Mouse (Mus musculus): ENCODE results near the gene Pelo. TPM values are rescaled to one million over a fixed set of nuclear protein-coding genes. Genes with fewer than 3 reads are reported as not detected.
A peak's percentile ranks its signal among the peaks of the same experiment; 100 is the strongest.

Pelo gene
- total and polyA plus RNA-seq, 2 experiments from 2014 or later, result 7.8 to 30.2 TPM

- H3K27ac ChIP-seq (ENCODE audit: low read depth), result peak overlapping the region; percentile 93
- peaks cover 36% of the 10 kb centered on the region for H3K4me1 ChIP-seq (ENCODE audit: control insufficient read depth, insufficient read depth)
- ATAC-seq (ENCODE audit: insufficient read depth, low read depth) (no peak), DNase-seq (ENCODE audit: low spot score) (no peak)
- H3K4me2 ChIP-seq (ENCODE audit: low read depth, low read length), result peak overlapping the region; percentile 92
- peaks cover 13% of the 10 kb centered on the region for H3K36me3 ChIP-seq (replicated peaks; ENCODE audit: control insufficient read depth, insufficient read depth, low read length)
- H3K27me3 ChIP-seq (ENCODE audit: control insufficient read depth, insufficient read depth, low read length), result no peaks in the 10 kb centered on the region
- H3K9me3 ChIP-seq (replicated peaks; ENCODE audit: control insufficient read depth, low read length), result no peaks in the 10 kb centered on the region
- TF ChIP-seq EP300 (IDR thresholded peaks at IDR 0.05; ENCODE audit: low read depth), result no peak
- no peak for TF ChIP-seq CTCF (IDR thresholded peaks at IDR 0.05; ENCODE audit: low read depth)
- peak overlapping the region; percentile 67 for H3K4me3 ChIP-seq (ENCODE audit: low read depth, low read length)
- 27% methylated on average over 11 of the region's 11 CpGs for WGBS
- peak overlapping the region; percentile 73 for H3K9ac ChIP-seq (replicated peaks; ENCODE audit: low read depth, low read length)
These were observed 979 bp downstream of the Pelo start for GRCm38 (mm10) chr13:115089020-115089394.

- H3K4me1 ChIP-seq (ENCODE audit: control insufficient read depth, insufficient read depth), result peaks cover 23% of the 10 kb centered on the region
- H3K36me3 ChIP-seq (replicated peaks; ENCODE audit: control insufficient read depth, insufficient read depth, low read length), result peaks cover 25% of the 10 kb centered on the region
- H3K27me3 ChIP-seq (ENCODE audit: control insufficient read depth, insufficient read depth, low read length), result no peaks in the 10 kb centered on the region
- H3K4me3 ChIP-seq (ENCODE audit: low read depth, low read length), result no peak overlapping the region
- no peak for DNase-seq (ENCODE audit: low spot score)
- H3K9ac ChIP-seq (replicated peaks; ENCODE audit: low read depth, low read length), result no peak overlapping the region
- TF ChIP-seq EP300 (IDR thresholded peaks at IDR 0.05; ENCODE audit: low read depth) (no peak), CTCF (IDR thresholded peaks at IDR 0.05; ENCODE audit: low read depth) (no peak)
- WGBS, result 70% methylated on average over 6 of the region's 6 CpGs
- H3K27ac ChIP-seq (ENCODE audit: low read depth), result no peak overlapping the region
- no peak for ATAC-seq (ENCODE audit: insufficient read depth, low read depth)
- H3K9me3 ChIP-seq (replicated peaks; ENCODE audit: control insufficient read depth, low read length), result no peaks in the 10 kb centered on the region
- no peak overlapping the region for H3K4me2 ChIP-seq (ENCODE audit: low read depth, low read length)
These were observed 4.0 kb downstream of the Pelo start for GRCm38 (mm10) chr13:115085974-115086373.

DNA sequence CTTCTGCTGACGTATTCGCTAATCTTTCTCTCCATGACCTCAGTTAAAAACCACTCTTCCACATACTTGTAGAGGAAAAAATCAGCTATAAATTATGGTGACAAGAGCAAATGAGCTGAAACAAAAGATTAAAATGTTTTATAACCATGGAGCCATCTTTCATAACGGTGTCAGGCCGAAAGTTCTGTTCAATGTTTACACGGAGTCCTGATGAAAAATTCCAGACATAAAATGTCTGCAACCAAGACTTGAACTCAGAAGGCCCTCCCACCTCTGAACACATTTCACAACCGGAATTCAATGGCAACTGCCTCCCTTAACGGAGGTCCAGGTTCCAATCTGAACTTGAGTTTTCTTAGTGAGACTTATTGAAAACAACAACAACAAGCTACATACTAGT, 7.6 kb downstream of the Pelo start:
- DNase-seq (ENCODE audit: low spot score), result no peak
- 75% methylated on average over 7 of the region's 7 CpGs for WGBS
- ATAC-seq (ENCODE audit: insufficient read depth, low read depth), result no peak
- peaks cover 15% of the 10 kb centered on the region; the same call in 1 of the 2 replicates for H3K36me3 ChIP-seq (replicated peaks; ENCODE audit: control insufficient read depth, insufficient read depth, low read length)
- H3K27ac ChIP-seq (ENCODE audit: low read depth), result no peak overlapping the region
- H3K4me3 ChIP-seq (ENCODE audit: low read depth, low read length), result no peak overlapping the region
- H3K27me3 ChIP-seq (ENCODE audit: control insufficient read depth, insufficient read depth, low read length), result no peaks in the 10 kb centered on the region
- H3K9me3 ChIP-seq (replicated peaks; ENCODE audit: control insufficient read depth, low read length), result no peaks in the 10 kb centered on the region
- H3K4me2 ChIP-seq (ENCODE audit: low read depth, low read length), result no peak overlapping the region
- TF ChIP-seq EP300 (IDR thresholded peaks at IDR 0.05; ENCODE audit: low read depth) (no peak), CTCF (IDR thresholded peaks at IDR 0.05; ENCODE audit: low read depth) (no peak)
- H3K9ac ChIP-seq (replicated peaks; ENCODE audit: low read depth, low read length), result no peak overlapping the region
- H3K4me1 ChIP-seq (ENCODE audit: control insufficient read depth, insufficient read depth), result peaks cover 13% of the 10 kb centered on the region

DNA sequence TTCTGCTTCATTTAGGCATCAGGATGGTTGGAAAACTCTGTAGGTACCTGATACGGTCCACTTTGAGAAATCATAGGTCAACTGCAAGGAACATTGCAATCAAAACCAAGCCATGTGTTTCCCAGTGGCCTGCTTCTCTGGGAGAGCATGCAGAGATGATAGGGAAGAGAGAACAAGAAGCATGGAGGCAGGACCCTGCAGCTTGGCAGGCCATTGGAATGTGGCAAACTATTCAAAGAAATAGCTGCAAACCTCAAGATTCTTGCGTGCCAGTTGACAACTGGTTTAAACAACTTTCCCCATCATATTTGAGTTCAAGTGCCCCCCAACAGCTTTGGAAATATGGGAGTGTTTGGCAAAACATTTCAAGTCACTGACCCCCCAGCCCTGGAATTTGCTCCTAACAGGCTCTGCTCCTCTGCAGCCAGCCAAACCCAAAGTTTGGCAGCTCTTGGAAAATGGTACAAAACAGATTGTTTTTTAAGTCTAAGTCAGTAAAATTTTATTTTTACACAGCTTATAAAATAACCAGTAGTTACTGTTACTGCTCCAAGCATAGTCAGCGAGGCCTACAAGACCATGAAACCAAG, 9.9 kb downstream of the Pelo start:
- no peak overlapping the region for H3K9ac ChIP-seq (replicated peaks; ENCODE audit: low read depth, low read length)
- peaks cover 12% of the 10 kb centered on the region; the same call in 1 of the 2 replicates for H3K36me3 ChIP-seq (replicated peaks; ENCODE audit: control insufficient read depth, insufficient read depth, low read length)
- H3K27ac ChIP-seq (ENCODE audit: low read depth), result no peak overlapping the region
- no peak overlapping the region for H3K4me2 ChIP-seq (ENCODE audit: low read depth, low read length)
- WGBS, result 79% methylated on average over 3 of the region's 3 CpGs
- H3K27me3 ChIP-seq (ENCODE audit: control insufficient read depth, insufficient read depth, low read length), result no peaks in the 10 kb centered on the region
- no peak for TF ChIP-seq EP300 (IDR thresholded peaks at IDR 0.05; ENCODE audit: low read depth)
- DNase-seq (ENCODE audit: low spot score) (no peak), ATAC-seq (ENCODE audit: insufficient read depth, low read depth) (no peak)
- no peak overlapping the region for H3K4me3 ChIP-seq (ENCODE audit: low read depth, low read length)
- H3K9me3 ChIP-seq (replicated peaks; ENCODE audit: control insufficient read depth, low read length), result no peaks in the 10 kb centered on the region
- H3K4me1 ChIP-seq (ENCODE audit: control insufficient read depth, insufficient read depth), result peaks cover 8% of the 10 kb centered on the region

GRCm38 (mm10) chr13:115078997-115079685, 10.8 kb downstream of the Pelo start:
- Histone ChIP-seq H3K9me3 (replicated peaks; ENCODE audit: control insufficient read depth, low read length) (no peaks in the 10 kb centered on the region), H3K4me1 (ENCODE audit: control insufficient read depth, insufficient read depth) (peaks cover 8% of the 10 kb centered on the region), H3K27me3 (ENCODE audit: control insufficient read depth, insufficient read depth, low read length) (no peaks in the 10 kb centered on the region), H3K4me3 (ENCODE audit: low read depth, low read length) (no peak overlapping the region), H3K27ac (ENCODE audit: low read depth) (no peak overlapping the region), H3K36me3 (replicated peaks; ENCODE audit: control insufficient read depth, insufficient read depth, low read length) (peaks cover 12% of the 10 kb centered on the region; the same call in 1 of the 2 replicates), H3K4me2 (ENCODE audit: low read depth, low read length) (no peak overlapping the region), H3K9ac (replicated peaks; ENCODE audit: low read depth, low read length) (no peak overlapping the region)
- DNase-seq (ENCODE audit: low spot score) (no peak), ATAC-seq (ENCODE audit: insufficient read depth, low read depth) (no peak)
- 67% methylated on average over 6 of the region's 6 CpGs for WGBS
- TF ChIP-seq CTCF (IDR thresholded peaks at IDR 0.05; ENCODE audit: low read depth) (no peak), EP300 (IDR thresholded peaks at IDR 0.05; ENCODE audit: low read depth) (no peak)
